Mouse (Mus musculus) forebrain, embryonic 16.5 days (tissue): ENCODE results near the gene Plxna2. TPM values are rescaled to one million over a fixed set of nuclear protein-coding genes. Genes with fewer than 3 reads are reported as not detected.

Experiments
- ATAC-seq: fragments of 200-750 bp; cut with Nextera tagmentation; 2 replicates; pipeline ENCODE4 v1.8.0; 2017; ENCODE audit warnings: mild to moderate bottlenecking, moderate library complexity
- H3K27ac ChIP-seq: fragments of 300-500 bp; sonication (generic); 2 replicates; pipeline ENCODE4 v1.5.1; 2014; ENCODE audit warnings: low read length, control low read depth
- H3K27me3 ChIP-seq: fragments of 300-500 bp; sonication (generic); replicated peaks from 2 replicates; pipeline ENCODE4 v1.6.1; 2014; ENCODE audit warnings: low read length; ENCODE audit not compliant: control insufficient read depth, insufficient read depth
- H3K36me3 ChIP-seq: fragments of 300-500 bp; sonication (generic); 2 replicates; pipeline ENCODE4 v1.6.1; 2014; ENCODE audit not compliant: control insufficient read depth, insufficient read depth
- H3K4me1 ChIP-seq: fragments of 300-500 bp; sonication (generic); replicated peaks from 2 replicates; pipeline ENCODE4 v1.6.1; 2014; ENCODE audit warnings: low read length; ENCODE audit not compliant: control insufficient read depth, insufficient read depth
- H3K4me2 ChIP-seq: fragments of 300-500 bp; sonication (generic); 2 replicates; pipeline ENCODE4 v1.6.1; 2014; ENCODE audit warnings: mild to moderate bottlenecking, low read length, control low read depth
- H3K4me3 ChIP-seq: fragments of 300-500 bp; sonication (generic); replicated peaks from 2 replicates; pipeline ENCODE4 v1.5.1; 2014; ENCODE audit warnings: mild to moderate bottlenecking, low read length, control low read depth
- H3K9ac ChIP-seq: fragments of 300-500 bp; sonication (generic); replicated peaks from 2 replicates; pipeline ENCODE4 v1.6.1; 2014; ENCODE audit warnings: low read depth, low read length, control low read depth
- H3K9me3 ChIP-seq: fragments of 300-500 bp; sonication (generic); 2 replicates; pipeline ENCODE4 v1.6.1; 2016; ENCODE audit warnings: low read length; ENCODE audit not compliant: control insufficient read depth
- WGBS: fragments of 180-500 bp; shearing (Covaris S2); extraction: QIAGEN DNeasy Blood & Tissue Kit; methylation state at CpG from one replicate; pipeline ENCODE4 v1.1.7; 2014; 5-methylcytosine and 5-hydroxymethylcytosine counted together
- polyA plus RNA-seq: library from polyadenylated mRNA; unstranded; fragments of >200 nt; fragmentation: Nextera tagmentation; extraction: Ambion mirVana; gene quantifications from 2 replicates; pipeline ENCODE4 v1.2.1, GENCODE M21; 2015

The Plxna2 gene
- polyA plus RNA-seq, 1 experiment from 2014 or later: 76.0 TPM

DNA sequence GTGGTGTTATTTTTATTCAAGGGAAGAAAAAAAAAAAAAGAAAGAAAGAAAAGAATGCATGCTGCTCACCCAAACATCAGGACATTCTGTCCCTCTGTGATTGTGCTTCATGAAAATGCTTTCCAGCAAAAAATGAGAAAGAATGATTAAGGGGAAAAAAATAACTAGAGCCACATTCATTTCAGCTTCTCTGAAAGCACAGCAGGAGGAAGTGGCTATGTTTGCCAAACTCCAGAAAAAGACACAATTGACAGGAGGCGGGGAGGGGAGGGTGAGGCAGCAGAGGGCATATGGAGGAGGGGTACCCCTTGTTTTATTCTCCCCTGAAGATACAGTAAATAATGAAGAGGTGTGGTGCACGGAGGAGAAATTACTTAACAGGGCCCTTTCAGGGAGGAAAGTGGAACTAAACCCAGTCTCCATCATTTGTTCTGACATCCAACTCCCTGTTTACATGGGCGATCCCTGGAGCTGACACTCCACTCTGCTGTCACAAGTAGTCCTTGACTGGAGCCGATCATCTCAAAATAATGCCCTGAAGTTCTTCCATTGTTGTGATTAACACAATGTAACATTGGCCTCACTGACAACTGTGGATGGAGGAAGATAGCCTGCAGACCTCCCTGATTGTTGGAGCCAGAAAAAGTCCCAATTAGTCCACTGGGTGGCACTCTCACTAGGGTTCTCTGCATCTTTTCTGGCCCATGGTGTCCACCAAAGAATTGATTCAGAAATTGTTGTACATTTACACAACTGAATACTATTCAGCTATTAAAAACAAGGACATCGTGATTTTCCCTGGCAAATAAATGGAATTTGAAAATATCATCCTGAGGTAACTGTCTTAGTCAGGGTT is 10.4 kb upstream of the Plxna2 start:
- H3K4me2 ChIP-seq: no peak overlapping the region
- no peaks in the 10 kb centered on the region for H3K27me3 ChIP-seq
- H3K9me3 ChIP-seq: no peaks in the 10 kb centered on the region
- H3K4me3 ChIP-seq: no peak overlapping the region
- no peak for ATAC-seq
- no peaks in the 10 kb centered on the region for H3K36me3 ChIP-seq
- no peak overlapping the region for H3K9ac ChIP-seq
- no peak overlapping the region for H3K27ac ChIP-seq
- WGBS: 46% methylated on average over 5 of the region's 5 CpGs
- H3K4me1 ChIP-seq: peaks cover 13% of the 10 kb centered on the region

DNA sequence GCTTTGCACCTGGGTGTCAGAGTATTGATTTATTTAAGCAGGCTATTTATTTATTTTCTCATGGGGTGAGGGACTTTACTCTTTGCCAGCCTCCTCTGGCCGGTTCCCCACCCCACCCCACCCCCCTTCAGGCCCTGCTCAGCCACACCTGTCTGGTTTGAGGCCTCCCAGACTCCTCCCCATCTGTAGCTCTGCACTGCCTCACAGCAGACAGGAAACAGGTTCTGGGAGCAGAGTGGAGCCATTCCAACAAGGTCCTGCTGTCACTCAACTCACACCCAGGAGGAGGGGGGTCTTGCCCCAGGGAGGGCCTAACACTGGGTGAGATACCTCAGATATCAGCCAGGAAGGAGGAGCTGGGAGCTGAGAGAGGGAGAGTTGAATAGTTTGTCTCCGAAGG is 7.5 kb upstream of the Plxna2 start:
- Histone ChIP-seq H3K36me3 (no peaks in the 10 kb centered on the region), H3K27ac (no peak overlapping the region), H3K4me1 (peaks cover 33% of the 10 kb centered on the region), H3K4me3 (no peak overlapping the region), H3K9me3 (no peaks in the 10 kb centered on the region), H3K27me3 (no peaks in the 10 kb centered on the region), H3K4me2 (no peak overlapping the region), H3K9ac (no peak overlapping the region)
- ATAC-seq: peak; percentile 39
- WGBS: 5% methylated on average over 2 of the region's 2 CpGs

DNA sequence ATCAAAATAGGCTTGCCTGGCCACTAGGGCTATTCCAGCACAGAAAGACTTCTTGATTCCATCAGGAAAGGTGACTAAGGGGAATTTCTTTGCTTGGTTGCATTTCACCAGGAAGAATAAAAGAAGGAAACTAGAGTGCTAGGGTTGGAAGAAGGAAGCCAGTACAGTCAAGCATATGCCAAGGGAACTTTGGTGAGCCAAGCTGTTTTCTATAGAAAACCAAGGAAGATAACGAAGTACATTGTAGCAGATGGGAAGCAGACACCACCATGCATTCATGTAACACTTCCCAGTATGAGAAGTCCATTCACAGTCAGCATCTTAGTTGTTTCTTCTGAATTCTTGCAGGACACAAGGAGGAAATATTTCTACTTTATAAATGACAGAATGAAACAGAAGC is 5.4 kb upstream of the Plxna2 start:
- H3K27ac ChIP-seq: 0 out of 2 replicates have a peak overlapping the region, but pooled peaks have one; percentile 17
- no peaks in the 10 kb centered on the region for H3K9me3 ChIP-seq
- ATAC-seq: no peak
- no peak overlapping the region for H3K9ac ChIP-seq
- no peaks in the 10 kb centered on the region for H3K27me3 ChIP-seq
- H3K36me3 ChIP-seq: no peaks in the 10 kb centered on the region
- H3K4me1 ChIP-seq: peaks cover 33% of the 10 kb centered on the region
- H3K4me3 ChIP-seq: no peak overlapping the region
- 38% methylated on average over 1 of the region's 1 CpGs for WGBS
- no peak overlapping the region for H3K4me2 ChIP-seq

DNA sequence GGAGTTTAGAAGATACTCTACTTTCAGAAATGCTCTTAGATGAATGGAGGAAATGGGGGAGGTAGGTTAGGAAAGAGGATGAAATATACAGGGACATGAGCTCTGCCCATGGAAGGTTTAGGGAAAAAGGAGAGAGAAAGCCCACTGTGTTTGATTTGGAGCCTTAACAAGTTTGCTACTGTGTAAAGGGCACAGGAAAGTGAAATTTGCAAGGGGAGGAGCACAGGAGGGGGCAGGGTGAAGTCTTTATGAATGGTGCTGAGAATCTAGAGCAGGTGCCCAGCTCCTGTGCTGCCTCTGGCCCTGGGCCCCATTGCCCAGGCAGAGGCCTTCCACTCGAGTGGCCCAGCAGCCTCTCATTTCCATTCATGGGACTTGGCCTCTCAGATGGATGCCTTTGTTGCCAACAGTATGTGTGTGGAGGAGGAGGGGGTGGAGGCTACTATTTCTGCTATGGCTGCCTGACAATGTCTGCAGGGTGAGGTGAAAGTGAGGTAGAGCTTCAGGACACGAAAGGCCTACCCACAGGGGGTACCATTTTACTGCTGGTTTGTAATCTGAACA is 4.7 kb upstream of the Plxna2 start:
- Histone ChIP-seq H3K4me2 (no peak overlapping the region), H3K9me3 (no peaks in the 10 kb centered on the region), H3K36me3 (no peaks in the 10 kb centered on the region), H3K27ac (peak overlapping the region; percentile 44), H3K4me3 (no peak overlapping the region), H3K4me1 (peaks cover 33% of the 10 kb centered on the region), H3K9ac (no peak overlapping the region), H3K27me3 (no peaks in the 10 kb centered on the region)
- peak; percentile 86 for ATAC-seq
- WGBS: 5% methylated on average over 2 of the region's 2 CpGs

DNA sequence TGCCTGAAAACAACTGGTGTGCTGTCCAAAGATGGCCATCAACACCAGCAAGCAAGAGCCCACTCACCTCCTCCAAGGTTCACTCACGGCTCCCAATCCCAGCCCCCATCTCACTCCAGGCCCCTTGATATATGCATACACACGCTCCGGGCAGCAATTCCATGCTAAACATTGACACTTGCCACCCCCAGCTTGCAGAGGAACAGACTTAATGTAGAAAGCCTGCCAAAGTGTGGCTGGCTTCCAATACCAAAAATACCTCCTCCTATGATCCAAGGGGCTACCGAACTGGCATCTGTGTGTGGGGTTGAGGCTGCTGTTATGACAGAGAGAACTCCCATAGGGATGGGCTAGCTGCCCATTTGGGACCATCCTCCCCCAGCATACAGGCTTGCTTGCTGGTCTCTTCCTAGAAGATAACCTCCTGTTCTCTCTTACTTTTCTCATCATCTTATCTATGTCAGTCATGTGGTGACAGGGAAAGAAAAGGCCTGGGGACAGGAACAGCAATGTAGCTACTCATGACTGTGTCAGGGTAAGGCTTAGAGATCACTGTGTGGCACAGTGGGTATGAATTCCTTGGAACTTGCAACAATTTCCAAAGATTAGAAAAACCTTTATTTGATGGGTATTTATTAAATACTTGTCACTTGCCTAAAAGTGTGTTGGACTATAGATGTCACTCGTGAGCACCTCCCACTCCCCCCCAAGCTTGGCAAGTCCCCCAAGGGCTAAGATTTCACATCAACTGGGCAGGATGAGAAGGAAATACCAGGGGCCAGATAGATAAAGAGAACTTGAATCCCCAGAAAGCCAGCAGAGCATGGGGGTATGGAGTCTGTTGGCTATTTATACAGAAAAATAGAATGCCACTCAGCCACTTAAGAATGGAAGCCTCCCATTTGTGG is 3.8 kb upstream of the Plxna2 start:
- 31% methylated on average over 5 of the region's 5 CpGs for WGBS
- Histone ChIP-seq H3K9me3 (no peaks in the 10 kb centered on the region), H3K36me3 (no peaks in the 10 kb centered on the region), H3K27me3 (no peaks in the 10 kb centered on the region), H3K27ac (peak overlapping the region; percentile 44), H3K9ac (no peak overlapping the region), H3K4me1 (peaks cover 35% of the 10 kb centered on the region), H3K4me3 (no peak overlapping the region), H3K4me2 (no peak overlapping the region)
- ATAC-seq: peak; percentile 51

DNA sequence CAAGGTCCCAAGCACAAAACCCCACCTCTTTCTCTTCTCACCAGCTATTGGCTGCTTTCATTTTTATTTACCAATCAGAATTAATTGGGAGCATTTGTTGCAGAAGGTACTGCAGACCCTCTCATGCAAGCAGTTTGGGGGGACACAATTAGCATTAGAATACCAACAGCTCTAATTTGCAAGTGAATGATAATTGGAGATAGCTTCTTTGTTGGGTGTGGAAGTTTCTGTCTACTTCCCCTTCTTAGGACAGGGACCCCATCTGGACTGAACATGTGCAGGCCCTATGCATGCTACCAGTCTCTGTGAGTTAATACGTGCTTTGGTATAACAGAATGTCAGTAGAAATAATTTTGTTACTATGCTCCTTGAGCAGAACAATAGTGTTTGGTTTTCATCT is 1.9 kb upstream of the Plxna2 start:
- Histone ChIP-seq H3K9me3 (no peaks in the 10 kb centered on the region), H3K36me3 (no peaks in the 10 kb centered on the region), H3K9ac (no peak overlapping the region), H3K4me2 (no peak overlapping the region), H3K4me1 (peaks cover 29% of the 10 kb centered on the region), H3K27me3 (no peaks in the 10 kb centered on the region), H3K4me3 (no peak overlapping the region), H3K27ac (peak overlapping the region; percentile 52)
- 3% methylated on average over 1 of the region's 1 CpGs for WGBS
- ATAC-seq: no peak

DNA sequence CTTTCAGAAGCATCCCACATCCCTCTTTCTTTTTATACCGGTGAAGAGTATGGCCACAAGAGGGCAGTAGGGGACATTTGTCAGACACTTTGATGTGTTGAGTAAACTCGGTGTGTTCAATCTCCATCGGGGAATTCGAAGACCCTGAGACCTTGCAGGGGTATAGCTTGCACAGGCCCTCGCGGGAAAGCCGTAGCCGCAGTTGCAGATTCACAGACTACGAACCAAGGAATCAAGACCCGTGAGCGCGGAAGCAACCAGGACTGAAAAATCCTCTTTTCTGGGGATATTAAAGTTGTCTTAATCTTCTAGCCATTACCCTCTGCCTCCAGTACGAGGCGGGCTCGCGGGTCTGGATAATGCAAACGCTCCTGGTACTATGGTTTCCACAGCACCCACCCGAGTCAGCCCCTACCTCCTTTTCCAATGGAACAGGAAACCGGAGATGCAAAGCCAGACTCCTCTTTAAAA is 858 bp downstream of the Plxna2 start:
- H3K27ac ChIP-seq: peak overlapping the region; percentile 97
- ATAC-seq: peak; percentile 46
- WGBS: under 1% methylated on average over 19 of the region's 19 CpGs

DNA sequence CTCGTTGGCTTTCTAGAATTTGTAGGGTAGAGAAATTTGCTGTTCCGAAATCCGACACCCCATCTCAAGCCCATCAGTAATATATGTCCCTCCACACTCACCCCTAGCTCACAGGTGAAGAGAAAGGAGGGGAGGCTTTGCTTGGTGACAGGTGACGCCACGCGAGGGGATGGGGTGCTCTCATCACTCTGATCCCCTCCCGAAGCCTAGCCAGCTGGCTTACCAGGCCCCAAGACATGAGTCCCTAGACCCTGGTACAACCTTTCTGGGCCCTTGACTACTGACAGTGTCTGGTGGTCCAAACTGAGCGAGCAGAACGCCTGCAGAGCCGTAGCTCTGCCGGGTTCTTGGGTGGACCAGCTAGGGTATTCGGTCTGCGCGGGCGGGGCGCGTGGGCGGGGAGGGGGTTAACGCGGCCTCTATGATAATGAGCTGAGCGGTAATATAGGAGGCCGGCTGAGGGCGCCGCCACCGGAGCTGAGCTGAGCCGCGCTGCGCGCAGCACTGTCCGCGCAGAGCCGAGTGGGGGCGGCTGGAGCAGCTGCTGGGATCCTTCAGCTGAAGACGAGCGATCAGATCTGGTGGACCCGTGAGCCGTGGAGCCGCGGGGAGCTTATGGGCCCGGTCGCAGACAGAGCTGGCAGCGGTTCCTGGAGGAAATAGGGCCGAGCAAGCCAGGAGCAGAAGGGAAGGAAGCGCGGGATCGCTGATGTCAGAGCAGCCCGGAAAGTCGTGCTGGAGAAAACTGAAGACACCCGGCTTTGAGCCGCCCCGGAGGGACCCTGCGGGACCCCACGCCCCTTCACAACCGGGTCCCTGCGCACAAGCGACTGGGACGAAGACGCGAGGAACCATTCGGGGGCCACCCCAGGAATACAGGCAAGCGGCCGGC is 1.6 kb downstream of the Plxna2 start:
- peak overlapping the region; percentile 91 for H3K4me3 ChIP-seq
- peak overlapping the region; percentile 97 for H3K27ac ChIP-seq
- WGBS: 1% methylated on average over 62 of the region's 62 CpGs
- H3K9ac ChIP-seq: peak overlapping the region; percentile 99
- H3K9me3 ChIP-seq: no peaks in the 10 kb centered on the region
- peak; percentile 93 for ATAC-seq
- peak overlapping the region; percentile 81 for H3K4me2 ChIP-seq
- H3K27me3 ChIP-seq: no peaks in the 10 kb centered on the region
- peaks cover 19% of the 10 kb centered on the region for H3K4me1 ChIP-seq
- H3K36me3 ChIP-seq: no peaks in the 10 kb centered on the region

More for the DNA sequence above, 858 bp downstream of the Plxna2 start:
- no peaks in the 10 kb centered on the region for H3K36me3 ChIP-seq
- peak overlapping the region; percentile 99 for H3K9ac ChIP-seq
- H3K4me1 ChIP-seq: peaks cover 19% of the 10 kb centered on the region
- H3K4me3 ChIP-seq: peak overlapping the region; percentile 91
- H3K27me3 ChIP-seq: no peaks in the 10 kb centered on the region
- H3K4me2 ChIP-seq: peak overlapping the region; percentile 81
- H3K9me3 ChIP-seq: no peaks in the 10 kb centered on the region
